Mouse (Mus musculus): Measurements from ENCODE around the gene Ppp1r3a. TPM values are rescaled to one million over a fixed set of nuclear protein-coding genes. Genes with fewer than 3 reads are reported as not detected.

Gene Ppp1r3a
- total and polyA plus RNA-seq, 2 experiments from 2014 or later = not detected

GRCm38 (mm10) chr6:14752211-14752610, 2.9 kb downstream of the Ppp1r3a start:
- Histone ChIP-seq H3K4me2 (ENCODE audit: low read depth, low read length, poor library complexity, severe bottlenecking) (no peak overlapping the region), H3K27me3 (ENCODE audit: insufficient read depth, low read length) (no peaks in the 10 kb centered on the region), H3K4me1 (ENCODE audit: insufficient read depth, low read length) (no peaks in the 10 kb centered on the region), H3K36me3 (ENCODE audit: insufficient read depth, low read length) (no peaks in the 10 kb centered on the region), H3K9ac (replicated peaks; ENCODE audit: low read length, poor library complexity, severe bottlenecking) (no peak overlapping the region), H3K9me3 (ENCODE audit: low read length) (no peaks in the 10 kb centered on the region), H3K4me3 (ENCODE audit: low read depth, low read length) (no peak overlapping the region), H3K27ac (ENCODE audit: low read depth, low read length) (no peak overlapping the region)
- 56% methylated on average over 1 of the region's 1 CpGs for WGBS
- TF ChIP-seq CTCF (IDR thresholded peaks at IDR 0.05) = no peak
- DNase-seq (ENCODE audit: low spot score) = no peak
- no peak for ATAC-seq (ENCODE audit: low FRiP score)

- H3K4me1 ChIP-seq (ENCODE audit: insufficient read depth, low read length) = no peaks in the 10 kb centered on the region
- H3K9me3 ChIP-seq (ENCODE audit: low read length) = no peaks in the 10 kb centered on the region
- 84% methylated on average over 2 of the region's 2 CpGs for WGBS
- H3K9ac ChIP-seq (replicated peaks; ENCODE audit: low read length, poor library complexity, severe bottlenecking) = no peak overlapping the region
- no peak overlapping the region for H3K4me3 ChIP-seq (ENCODE audit: low read depth, low read length)
- H3K27me3 ChIP-seq (ENCODE audit: insufficient read depth, low read length) = no peaks in the 10 kb centered on the region
- no peak for DNase-seq (ENCODE audit: low spot score)
- ATAC-seq (ENCODE audit: low FRiP score) = no peak
- H3K27ac ChIP-seq (ENCODE audit: low read depth, low read length) = no peak overlapping the region
- no peak overlapping the region for H3K4me2 ChIP-seq (ENCODE audit: low read depth, low read length, poor library complexity, severe bottlenecking)
- no peak for TF ChIP-seq CTCF (IDR thresholded peaks at IDR 0.05)
- H3K36me3 ChIP-seq (ENCODE audit: insufficient read depth, low read length) = no peaks in the 10 kb centered on the region
Measured at GRCm38 (mm10) chr6:14747000-14747399, 8.1 kb downstream of the Ppp1r3a start.

- Histone ChIP-seq H3K9me3 (ENCODE audit: low read length) (no peaks in the 10 kb centered on the region), H3K9ac (replicated peaks; ENCODE audit: low read length, poor library complexity, severe bottlenecking) (no peak overlapping the region), H3K36me3 (ENCODE audit: insufficient read depth, low read length) (no peaks in the 10 kb centered on the region), H3K4me1 (ENCODE audit: insufficient read depth, low read length) (no peaks in the 10 kb centered on the region), H3K27ac (ENCODE audit: low read depth, low read length) (no peak overlapping the region), H3K4me3 (ENCODE audit: low read depth, low read length) (no peak overlapping the region), H3K27me3 (ENCODE audit: insufficient read depth, low read length) (no peaks in the 10 kb centered on the region), H3K4me2 (ENCODE audit: low read depth, low read length, poor library complexity, severe bottlenecking) (no peak overlapping the region)
- no peak for ATAC-seq (ENCODE audit: low FRiP score)
- no peak for DNase-seq (ENCODE audit: low spot score)
- TF ChIP-seq CTCF (IDR thresholded peaks at IDR 0.05) = no peak
- WGBS = 77% methylated on average over 2 of the region's 2 CpGs
Measured at GRCm38 (mm10) chr6:14736017-14736416, 19.1 kb downstream of the Ppp1r3a start.

- no peaks in the 10 kb centered on the region for H3K27me3 ChIP-seq (ENCODE audit: insufficient read depth, low read length)
- ATAC-seq (ENCODE audit: low FRiP score) = no peak
- no peak for TF ChIP-seq CTCF (IDR thresholded peaks at IDR 0.05)
Measured at GRCm38 (mm10) chr6:14731011-14731410, 24.1 kb downstream of the Ppp1r3a start.

GRCm38 (mm10) chr6:14720772-14721414, 34.2 kb downstream of the Ppp1r3a start:
- no peak overlapping the region for H3K27ac ChIP-seq (ENCODE audit: low read depth, low read length)
- no peaks in the 10 kb centered on the region for H3K36me3 ChIP-seq (ENCODE audit: insufficient read depth, low read length)
- ATAC-seq (ENCODE audit: low FRiP score) (0 out of 2 replicates have a peak, but pooled peaks have one; percentile 13), DNase-seq (ENCODE audit: low spot score) (no peak)
- H3K4me2 ChIP-seq (ENCODE audit: low read depth, low read length, poor library complexity, severe bottlenecking) = no peak overlapping the region
- no peaks in the 10 kb centered on the region for H3K4me1 ChIP-seq (ENCODE audit: insufficient read depth, low read length)
- H3K9me3 ChIP-seq (ENCODE audit: low read length) = no peaks in the 10 kb centered on the region
- no peak overlapping the region for H3K9ac ChIP-seq (replicated peaks; ENCODE audit: low read length, poor library complexity, severe bottlenecking)
- H3K4me3 ChIP-seq (ENCODE audit: low read depth, low read length) = no peak overlapping the region
- TF ChIP-seq CTCF (IDR thresholded peaks at IDR 0.05) = no peak
- 65% methylated on average over 4 of the region's 4 CpGs for WGBS
- no peaks in the 10 kb centered on the region for H3K27me3 ChIP-seq (ENCODE audit: insufficient read depth, low read length)

More at GRCm38 (mm10) chr6:14731011-14731410, 24.1 kb downstream of the Ppp1r3a start:
- no peaks in the 10 kb centered on the region for H3K9me3 ChIP-seq (ENCODE audit: low read length)
- H3K4me3 ChIP-seq (ENCODE audit: low read depth, low read length) = no peak overlapping the region
- DNase-seq (ENCODE audit: low spot score) = no peak
- no peaks in the 10 kb centered on the region for H3K36me3 ChIP-seq (ENCODE audit: insufficient read depth, low read length)
- no peak overlapping the region for H3K27ac ChIP-seq (ENCODE audit: low read depth, low read length)
- 79% methylated on average over 5 of the region's 5 CpGs for WGBS
- H3K9ac ChIP-seq (replicated peaks; ENCODE audit: low read length, poor library complexity, severe bottlenecking) = no peak overlapping the region
- H3K4me2 ChIP-seq (ENCODE audit: low read depth, low read length, poor library complexity, severe bottlenecking) = no peak overlapping the region
- no peaks in the 10 kb centered on the region for H3K4me1 ChIP-seq (ENCODE audit: insufficient read depth, low read length)

- Histone ChIP-seq H3K36me3 (ENCODE audit: insufficient read depth, low read length) (no peaks in the 10 kb centered on the region), H3K4me3 (ENCODE audit: low read depth, low read length) (no peak overlapping the region), H3K9me3 (ENCODE audit: low read length) (no peaks in the 10 kb centered on the region), H3K4me1 (ENCODE audit: insufficient read depth, low read length) (no peaks in the 10 kb centered on the region), H3K27ac (ENCODE audit: low read depth, low read length) (no peak overlapping the region), H3K4me2 (ENCODE audit: low read depth, low read length, poor library complexity, severe bottlenecking) (no peak overlapping the region), H3K9ac (replicated peaks; ENCODE audit: low read length, poor library complexity, severe bottlenecking) (no peak overlapping the region), H3K27me3 (ENCODE audit: insufficient read depth, low read length) (no peaks in the 10 kb centered on the region)
- ATAC-seq (ENCODE audit: low FRiP score) (peak; percentile 65), DNase-seq (ENCODE audit: low spot score) (peak; percentile 2)
- WGBS = 38% methylated on average over 6 of the region's 6 CpGs
- no peak for TF ChIP-seq CTCF (IDR thresholded peaks at IDR 0.05)
Measured at GRCm38 (mm10) chr6:14720110-14720771, 34.8 kb downstream of the Ppp1r3a start.
